Mouse (Mus musculus) thymus, adult 2 months (tissue): Measurements from ENCODE around the gene Ovol1. TPM values are rescaled to one million over a fixed set of nuclear protein-coding genes. Genes with fewer than 3 reads are reported as not detected.

Experiments
- DNase-seq: peaks from one replicate; pipeline ENCODE4 v3.0.0; 2021
- H3K27ac ChIP-seq: fragments of 200-500 bp; 2 replicates; pipeline ENCODE4 v1.5.1; 2012; ENCODE audit warnings: low read length, control low read depth; ENCODE audit not compliant: control insufficient read depth, insufficient read depth
- H3K27me3 ChIP-seq: fragments of 200-500 bp; 2 replicates; pipeline ENCODE4 v1.6.1; 2012; ENCODE audit warnings: mild to moderate bottlenecking, low read length, moderate library complexity, mixed read lengths; ENCODE audit not compliant: control insufficient read depth, insufficient read depth
- H3K36me3 ChIP-seq: fragments of 200-500 bp; 2 replicates; pipeline ENCODE4 v1.6.1; 2012; ENCODE audit warnings: mild to moderate bottlenecking, low read length, moderate library complexity; ENCODE audit not compliant: control insufficient read depth, insufficient read depth
- H3K4me1 ChIP-seq: fragments of 200-500 bp; replicated peaks from 2 replicates; pipeline ENCODE4 v1.6.1; 2012; ENCODE audit warnings: low read length; ENCODE audit not compliant: control insufficient read depth, insufficient read depth
- H3K4me3 ChIP-seq: fragments of 200-500 bp; 2 replicates; pipeline ENCODE4 v1.5.1; 2012; ENCODE audit warnings: mild to moderate bottlenecking, low read length, control low read depth, moderate library complexity; ENCODE audit not compliant: control insufficient read depth, insufficient read depth
- CTCF ChIP-seq: fragments of 200-500 bp; IDR thresholded peaks from 2 replicates; pipeline ENCODE4 v1.5.1; 2012; ENCODE audit warnings: mild to moderate bottlenecking, control low read depth, low read length, moderate library complexity, borderline replicate concordance; ENCODE audit not compliant: control insufficient read depth, poor library complexity, insufficient read depth; ENCODE audit errors: extremely low read depth
- POLR2A ChIP-seq: fragments of 200-500 bp; IDR thresholded peaks from 2 replicates; pipeline ENCODE4 v1.6.1; 2012; ENCODE audit warnings: mild to moderate bottlenecking, low read length, control low read depth, moderate library complexity; ENCODE audit not compliant: control insufficient read depth, poor library complexity, insufficient read depth; ENCODE audit errors: extremely low read depth
- WGBS: fragments of 180-500 bp; shearing (Covaris S2); methylation state at CpG from one replicate; pipeline ENCODE4 v1.1.7; 2018; 5-methylcytosine and 5-hydroxymethylcytosine counted together
- polyA plus RNA-seq: library from polyadenylated mRNA; depleted of rRNA; stranded (reverse); fragments of >200 nt; gene quantifications from 2 replicates; pipeline ENCODE4 v1.2.3, GENCODE M21; 2012; rRNA removed

The Ovol1 gene
- 1.4 and 1.9 TPM in 2 replicates for polyA plus RNA-seq

GRCm38 (mm10) chr19:5560457-5561041 is at the start of gene Ovol1:
TSS of gene Ovol1 (minus strand) at chr19:5560646.
- Histone ChIP-seq H3K27ac (no peak within 1 kb of the TSS), H3K36me3 (no peaks in the 10 kb centered on the region), H3K27me3 (peaks cover 16% of the 10 kb centered on the region; the same call in 1 of the 2 replicates), H3K4me3 (peak within 1 kb of the TSS; percentile 0; the same call in 1 of the 2 replicates), H3K4me1 (peaks cover 9% of the 10 kb centered on the region)
- 3% methylated on average over 57 of the region's 57 CpGs for WGBS
- no peak for TF ChIP-seq CTCF
- no peak for TF ChIP-seq POLR2A
- no peak for DNase-seq

GRCm38 (mm10) chr19:5609547-5610404 is 49.3 kb upstream of the Ovol1 start, which contains the start of gene Kat5:
TSS of gene Kat5 (minus strand) at chr19:5610237.
- Histone ChIP-seq H3K27me3 (no peaks in the 10 kb centered on the region), H3K4me1 (peaks cover 15% of the 10 kb centered on the region), H3K27ac (peak within 1 kb of the TSS; percentile 79), H3K36me3 (peaks cover 38% of the 10 kb centered on the region), H3K4me3 (peak within 1 kb of the TSS; percentile 85)
- peak; percentile 91 for DNase-seq
- no peak for TF ChIP-seq CTCF
- peak; percentile 81 for TF ChIP-seq POLR2A
- WGBS: under 1% methylated on average over 55 of the region's 55 CpGs

- peak overlapping the region; percentile 85 for H3K4me3 ChIP-seq
- no peaks in the 10 kb centered on the region for H3K27me3 ChIP-seq
- peaks cover 15% of the 10 kb centered on the region for H3K4me1 ChIP-seq
- no peak for DNase-seq
- no peak overlapping the region; the same call in 1 of the 2 replicates for H3K27ac ChIP-seq
- no peak for TF ChIP-seq CTCF
- TF ChIP-seq POLR2A: no peak
- 61% methylated on average over 10 of the region's 10 CpGs for WGBS
- peaks cover 42% of the 10 kb centered on the region for H3K36me3 ChIP-seq
Observed at GRCm38 (mm10) chr19:5609171-5609546, 48.7 kb upstream of the Ovol1 start.

- H3K27me3 ChIP-seq: no peaks in the 10 kb centered on the region
- peaks cover 43% of the 10 kb centered on the region for H3K36me3 ChIP-seq
- no peak overlapping the region for H3K27ac ChIP-seq
- peaks cover 17% of the 10 kb centered on the region for H3K4me1 ChIP-seq
- WGBS: 96% methylated on average over 13 of the region's 13 CpGs
- no peak overlapping the region for H3K4me3 ChIP-seq
- no peak for DNase-seq
- TF ChIP-seq POLR2A (no peak), CTCF (no peak)
Observed at GRCm38 (mm10) chr19:5608707-5609106, 48.3 kb upstream of the Ovol1 start.

GRCm38 (mm10) chr19:5607705-5608410 is 47.4 kb upstream of the Ovol1 start:
- 97% methylated on average over 26 of the region's 26 CpGs for WGBS

GRCm38 (mm10) chr19:5606196-5606595 is 45.8 kb upstream of the Ovol1 start:
- TF ChIP-seq POLR2A: no peak
- TF ChIP-seq CTCF: no peak
- Histone ChIP-seq H3K27ac (no peak overlapping the region), H3K4me3 (no peak overlapping the region), H3K36me3 (peaks cover 51% of the 10 kb centered on the region), H3K27me3 (no peaks in the 10 kb centered on the region), H3K4me1 (peaks cover 31% of the 10 kb centered on the region)
- WGBS: 94% methylated on average over 8 of the region's 8 CpGs
- DNase-seq: no peak

More at GRCm38 (mm10) chr19:5607705-5608410, 47.4 kb upstream of the Ovol1 start:
- Histone ChIP-seq H3K4me3 (no peak overlapping the region), H3K27ac (no peak overlapping the region), H3K27me3 (no peaks in the 10 kb centered on the region), H3K4me1 (peaks cover 23% of the 10 kb centered on the region), H3K36me3 (peaks cover 51% of the 10 kb centered on the region)
- no peak for TF ChIP-seq CTCF
- TF ChIP-seq POLR2A: no peak
- DNase-seq: no peak
